ENCODE assay signal across 21 mouse cellular contexts in the genomic region with DNA sequence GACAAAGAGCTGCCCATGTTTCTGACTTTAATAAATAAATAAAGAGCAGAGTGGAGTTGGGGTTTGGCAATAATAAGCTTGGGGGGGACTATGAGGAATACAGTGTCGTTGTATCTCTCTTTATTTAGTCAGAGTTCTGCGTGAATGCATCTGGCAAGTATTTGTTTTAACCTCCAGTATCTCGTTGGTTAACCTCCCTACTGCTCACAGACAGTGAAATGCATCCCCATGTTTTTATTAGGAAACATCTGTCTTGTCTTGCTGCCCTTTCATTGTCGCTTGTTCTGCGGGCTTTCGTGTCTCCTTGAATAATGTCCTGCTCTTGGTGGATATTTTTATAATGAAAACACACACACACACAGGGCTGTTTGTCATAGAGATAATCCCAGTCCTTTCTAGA.
DNase-seq lines count a peak whose midpoint lies in the region; ATAC-seq and TF ChIP-seq lines count a peak whose summit lies in the region.
"Had no signal": no experiment of that assay in that cellular context is flagged by ENCODE, and none has a peak within 500 bp of the region (broad histone marks: within the 10 kb centered on the region; RNA-seq: fewer than 3 reads in every experiment).

No protein-coding gene starts in this region.

- H3K4me2 ChIP-seq in kidney, embryonic 14.5 days (replicated peaks; ENCODE audit: low read depth, low read length) = no peak overlapping the region
- H3K4me2 ChIP-seq in kidney, embryonic 15.5 days = no peak overlapping the region
- H3K4me2 ChIP-seq in kidney, postnatal 0 days (ENCODE audit: low read length) = no peak overlapping the region

- no peak for DNase-seq in kidney, postnatal 36 days
- no peak for DNase-seq in kidney, postnatal 14 days
- DNase-seq in kidney, postnatal 0 days (ENCODE audit: low spot score) = peak; percentile 54
- DNase-seq in kidney, postnatal 25 days = no peak
- DNase-seq: adrenal gland, adult 2 months; adrenal gland, adult 8-10 months; adrenal gland, postnatal 10 days; adrenal gland, postnatal 14 days; adrenal gland, postnatal 25 days; adrenal gland, postnatal 36 days; B cell, adult 2 months; cerebellum, adult 11 months; cerebellum, adult 11-12 months; cerebellum, adult 18-20 months had no signal

- H3K9me3 ChIP-seq in kidney, embryonic 14.5 days (ENCODE audit: control insufficient read depth, low read length) = no peaks in the 10 kb centered on the region
- no peaks in the 10 kb centered on the region for H3K9me3 ChIP-seq in kidney, embryonic 15.5 days (replicated peaks)
- no peaks in the 10 kb centered on the region for H3K9me3 ChIP-seq in kidney, postnatal 0 days (replicated peaks; ENCODE audit: low read length)
- H3K9me3 ChIP-seq: G1E had no signal

- H3K27me3 ChIP-seq in kidney, embryonic 14.5 days (ENCODE audit: control insufficient read depth, insufficient read depth, low read length) = no peaks in the 10 kb centered on the region
- no peaks in the 10 kb centered on the region for H3K27me3 ChIP-seq in kidney, embryonic 15.5 days
- no peaks in the 10 kb centered on the region for H3K27me3 ChIP-seq in kidney, postnatal 0 days (ENCODE audit: insufficient read depth, low read length)
- H3K27me3 ChIP-seq: CH12.LX had no signal

- H3K4me1 ChIP-seq in kidney, embryonic 14.5 days (ENCODE audit: control insufficient read depth, insufficient read depth, low read length) = no peaks in the 10 kb centered on the region
- H3K4me1 ChIP-seq in kidney, embryonic 15.5 days = no peaks in the 10 kb centered on the region
- no peaks in the 10 kb centered on the region for H3K4me1 ChIP-seq in kidney, postnatal 0 days (replicated peaks; ENCODE audit: insufficient read depth, low read length)

- ATAC-seq in kidney, embryonic 14.5 days (ENCODE audit: low FRiP score, low TSS enrichment) = peak; percentile 62; the same call in 1 of the 2 replicates
- ATAC-seq in kidney, embryonic 15.5 days (replicated peaks; ENCODE audit: low FRiP score) = peak; percentile 52
- no peak for ATAC-seq in kidney, postnatal 0 days (replicated peaks; ENCODE audit: low FRiP score, low read depth)
- ATAC-seq: activated CD4-positive, CD25-positive, alpha-beta regulatory T cell, adult 4 months; CD4-positive, CD25-positive, alpha-beta regulatory T cell, adult 4 months; Patski had no signal

- no peak overlapping the region for H3K27ac ChIP-seq in kidney, embryonic 14.5 days (ENCODE audit: low read depth, low read length)
- H3K27ac ChIP-seq in kidney, embryonic 15.5 days = no peak overlapping the region
- no peak overlapping the region for H3K27ac ChIP-seq in kidney, postnatal 0 days

- H3K36me3 ChIP-seq in kidney, embryonic 14.5 days (ENCODE audit: control insufficient read depth, insufficient read depth, low read length) = no peaks in the 10 kb centered on the region
- H3K36me3 ChIP-seq in kidney, embryonic 15.5 days = no peaks in the 10 kb centered on the region
- H3K36me3 ChIP-seq in kidney, postnatal 0 days (ENCODE audit: insufficient read depth, low read length) = no peaks in the 10 kb centered on the region
- H3K36me3 ChIP-seq: G1E had no signal

- TF ChIP-seq CTCF in kidney, postnatal 0 days (IDR thresholded peaks at IDR 0.05; ENCODE audit: low read depth) = no peak

- 19% methylated on average over 6 of the region's 6 CpGs for WGBS in kidney, embryonic 14.5 days
- WGBS in kidney, embryonic 15.5 days = 22% methylated on average over 6 of the region's 6 CpGs
- 17% methylated on average over 6 of the region's 6 CpGs for WGBS in kidney, postnatal 0 days

- no peak overlapping the region for H3K4me3 ChIP-seq in kidney, embryonic 14.5 days (ENCODE audit: low read length)
- no peak overlapping the region for H3K4me3 ChIP-seq in kidney, embryonic 15.5 days (replicated peaks)
- H3K4me3 ChIP-seq in kidney, postnatal 0 days (replicated peaks; ENCODE audit: low read depth, low read length) = no peak overlapping the region

- H3K9ac ChIP-seq in kidney, embryonic 14.5 days (ENCODE audit: low read depth, low read length) = no peak overlapping the region
- no peak overlapping the region for H3K9ac ChIP-seq in kidney, embryonic 15.5 days
- no peak overlapping the region for H3K9ac ChIP-seq in kidney, postnatal 0 days (ENCODE audit: low read depth, low read length)
